Mouse (Mus musculus) C2C12 (cell line): Measurements from ENCODE around the gene Tra2b. TPM values are rescaled to one million over a fixed set of nuclear protein-coding genes. Genes with fewer than 3 reads are reported as not detected.
"Not testable (repeated sequence)": the region's sequence is repeated elsewhere in the genome, so short reads cannot be mapped to it uniquely, and the experiment has no call there.

ENCODE experiments used
- H3K27me3 ChIP-seq: one replicate; pipeline ENCODE4 v1.6.1; 2011; ENCODE audit not compliant: control insufficient read depth, insufficient read depth, insufficient read length
- H3K36me3 ChIP-seq: one replicate; pipeline ENCODE4 v1.6.1; 2011; ENCODE audit not compliant: control insufficient read depth, insufficient read depth
- H3K4me3 ChIP-seq: one replicate; pipeline ENCODE4 v1.5.1; 2011; ENCODE audit warnings: mild to moderate bottlenecking, control low read depth; ENCODE audit not compliant: poor library complexity, insufficient read depth, severe bottlenecking
- H3K79me2 ChIP-seq: one replicate; pipeline ENCODE4 v1.6.1; 2011; ENCODE audit not compliant: control insufficient read depth, insufficient read depth
- H3K79me3 ChIP-seq: one replicate; pipeline ENCODE4 v1.6.1; 2011; ENCODE audit warnings: low read depth, control low read depth
- H3ac ChIP-seq: one replicate; pipeline ENCODE3; 2011; ENCODE audit warnings: low read depth; ENCODE audit not compliant: control insufficient read depth, insufficient read length
- CEBPB ChIP-seq: IDR thresholded peaks from one replicate; pipeline ENCODE4 v1.6.1; 2011; ENCODE audit warnings: low read depth, mild to moderate bottlenecking, control low read depth, moderate library complexity
- CTCF ChIP-seq: IDR thresholded peaks from one replicate; pipeline ENCODE4 v1.5.1; 2011; ENCODE audit not compliant: control insufficient read depth, insufficient read depth, insufficient read length
- FOSL1 ChIP-seq: IDR thresholded peaks from one replicate; pipeline ENCODE4 v1.8.0; 2011; ENCODE audit warnings: mild to moderate bottlenecking, low read length; ENCODE audit not compliant: poor library complexity, insufficient read depth, severe bottlenecking
- MAX ChIP-seq: IDR thresholded peaks from one replicate; pipeline ENCODE4 v1.6.1; 2011; ENCODE audit warnings: mild to moderate bottlenecking, control low read depth
- MYOD1 ChIP-seq: IDR thresholded peaks from one replicate; pipeline ENCODE4 v1.6.1; 2011; ENCODE audit warnings: low read depth; ENCODE audit not compliant: control insufficient read depth, insufficient read length
- MYOG ChIP-seq: IDR thresholded peaks from one replicate; pipeline ENCODE4 v1.6.1; 2011; ENCODE audit not compliant: control insufficient read depth, insufficient read length; ENCODE audit errors: extremely low read depth
- USF1 ChIP-seq: IDR thresholded peaks from one replicate; pipeline ENCODE4 v1.6.1; 2011; ENCODE audit warnings: low read depth, mild to moderate bottlenecking, control low read depth, moderate library complexity
- polyA plus RNA-seq: library from polyadenylated mRNA; unstranded; fragments of >200 nt; fragmentation: generic; extraction: Trizol; gene quantifications from one replicate; pipeline ENCODE4 v1.2.1, GENCODE M21; 2012; ENCODE audit warnings: missing spikeins

Tra2b gene
- polyA plus RNA-seq, 1 experiment, result 63.9 TPM

- TF ChIP-seq CTCF, result no peak
- no peak for TF ChIP-seq MYOD1
- no peak for TF ChIP-seq MYOG
- no peak for TF ChIP-seq MAX
- no peak for TF ChIP-seq USF1
- TF ChIP-seq CEBPB, result no peak
- TF ChIP-seq FOSL1, result no peak
- peaks cover 100% of the 10 kb centered on the region for H3K79me2 ChIP-seq
- peaks cover 99% of the 10 kb centered on the region for H3K79me3 ChIP-seq
- H3K36me3 ChIP-seq, result peaks cover 42% of the 10 kb centered on the region
- H3K27me3 ChIP-seq, result no peaks in the 10 kb centered on the region
- H3ac ChIP-seq, result no peak overlapping the region
- H3K4me3 ChIP-seq, result no peak overlapping the region
Observed at GRCm38 (mm10) chr16:22260423-22261143, 5.2 kb downstream of the Tra2b start.

- H3K27me3 ChIP-seq, H3ac ChIP-seq, H3K4me3 ChIP-seq: not testable (repeated sequence)
- peaks cover 87% of the 10 kb centered on the region for H3K79me3 ChIP-seq
- peaks cover 94% of the 10 kb centered on the region for H3K36me3 ChIP-seq
- peaks cover 93% of the 10 kb centered on the region for H3K79me2 ChIP-seq
Observed at GRCm38 (mm10) chr16:22252255-22252654, 13.6 kb downstream of the Tra2b start.

DNA sequence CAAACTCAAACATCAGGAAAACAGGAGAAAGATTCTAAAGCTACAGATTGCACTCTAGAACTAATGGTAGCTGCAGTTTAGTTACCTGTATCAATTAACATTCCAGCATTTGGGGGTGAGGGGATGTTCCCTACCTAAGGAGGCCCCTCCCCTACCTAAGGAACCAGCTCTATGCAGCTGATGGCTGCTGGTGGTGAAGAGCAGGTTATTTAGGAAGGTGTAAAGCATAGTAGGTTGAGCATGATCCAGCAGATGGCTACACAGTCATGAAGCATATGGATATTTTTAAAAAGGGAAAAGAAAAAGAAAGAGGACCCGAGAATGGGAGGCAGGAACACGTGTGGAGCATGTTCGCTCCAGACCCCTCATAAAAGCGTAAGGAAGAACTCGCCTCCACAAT, 15.5 kb downstream of the Tra2b start:
- Histone ChIP-seq H3K4me3 (no peak overlapping the region), H3K27me3 (no peaks in the 10 kb centered on the region), H3K36me3 (peaks cover 95% of the 10 kb centered on the region), H3ac (no peak overlapping the region), H3K79me2 (peaks cover 76% of the 10 kb centered on the region), H3K79me3 (peaks cover 71% of the 10 kb centered on the region)
- TF ChIP-seq CTCF (no peak), MYOG (no peak), USF1 (no peak), CEBPB (no peak), MYOD1 (no peak), MAX (no peak), FOSL1 (no peak)

GRCm38 (mm10) chr16:22249754-22250153, 16.1 kb downstream of the Tra2b start:
- Histone ChIP-seq H3ac (no peak overlapping the region), H3K4me3 (no peak overlapping the region), H3K79me3 (peaks cover 65% of the 10 kb centered on the region), H3K79me2 (peaks cover 73% of the 10 kb centered on the region), H3K36me3 (peaks cover 95% of the 10 kb centered on the region), H3K27me3 (no peaks in the 10 kb centered on the region)
- TF ChIP-seq USF1, result no peak
- no peak for TF ChIP-seq MAX
- no peak for TF ChIP-seq MYOD1

DNA sequence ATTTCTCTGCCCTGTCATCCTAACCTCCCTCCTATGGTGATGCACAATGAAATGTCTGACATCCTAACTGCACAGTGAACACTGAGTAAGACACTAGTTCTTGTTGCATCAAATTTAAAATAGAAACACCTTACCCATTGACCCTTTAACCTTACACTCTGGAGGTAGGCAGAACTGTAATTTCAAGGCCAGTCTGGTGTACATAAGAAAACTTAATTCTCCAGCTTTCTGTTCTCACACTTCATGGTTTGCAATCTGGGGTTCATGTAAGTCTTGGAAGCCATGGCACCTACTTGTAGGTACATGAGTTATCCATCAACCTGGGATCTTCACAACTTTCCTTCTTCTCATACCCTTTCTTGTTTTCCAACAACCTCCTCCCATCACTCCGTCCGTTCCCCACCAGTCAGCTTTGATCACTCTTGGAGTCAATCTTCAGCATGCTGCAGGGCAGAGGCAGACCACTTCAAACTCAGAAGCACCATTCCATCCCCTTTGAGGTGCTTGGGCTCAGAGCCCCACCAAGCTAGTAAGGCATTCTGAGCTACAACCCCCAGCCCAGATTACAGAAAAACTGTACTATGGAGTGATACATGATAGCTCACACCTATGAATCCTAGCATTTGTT, 23.5 kb downstream of the Tra2b start:
- Histone ChIP-seq H3K36me3 (peaks cover 72% of the 10 kb centered on the region), H3K27me3 (no peaks in the 10 kb centered on the region), H3K79me3 (peaks cover 4% of the 10 kb centered on the region), H3K4me3 (no peak overlapping the region), H3ac (no peak overlapping the region), H3K79me2 (peaks cover 6% of the 10 kb centered on the region)
- TF ChIP-seq MAX (no peak), CEBPB (no peak), CTCF (no peak), MYOG (no peak), FOSL1 (no peak), MYOD1 (no peak), USF1 (no peak)

GRCm38 (mm10) chr16:22241376-22242238, 24.2 kb downstream of the Tra2b start:
- H3K27me3 ChIP-seq, result no peaks in the 10 kb centered on the region
- TF ChIP-seq FOSL1 (no peak), MYOD1 (no peak), USF1 (no peak), CTCF (no peak), CEBPB (no peak), MYOG (no peak), MAX (no peak)
- no peak overlapping the region for H3ac ChIP-seq
- H3K36me3 ChIP-seq, result peaks cover 72% of the 10 kb centered on the region
- peaks cover 6% of the 10 kb centered on the region for H3K79me2 ChIP-seq
- H3K79me3 ChIP-seq, result no peaks in the 10 kb centered on the region
- H3K4me3 ChIP-seq, result no peak overlapping the region
